Mouse (Mus musculus) kidney, embryonic 16.5 days (tissue): Measurements from ENCODE around the gene Fam213b. TPM values are rescaled to one million over a fixed set of nuclear protein-coding genes. Genes with fewer than 3 reads are reported as not detected.
A peak's percentile ranks its signal among the peaks of the same experiment; 100 is the strongest.

Experiments
- ATAC-seq: fragments of 200-750 bp; cut with Nextera tagmentation; 2 replicates; pipeline ENCODE4 v1.8.0; 2017; ENCODE audit warnings: moderate TSS enrichment; ENCODE audit not compliant: low FRiP score, low TSS enrichment
- H3K27ac ChIP-seq: fragments of 300-500 bp; sonication (generic); 2 replicates; pipeline ENCODE4 v1.5.1; 2014; ENCODE audit warnings: low read length
- H3K27me3 ChIP-seq: fragments of 300-500 bp; sonication (generic); 2 replicates; pipeline ENCODE4 v1.6.1; 2014; ENCODE audit warnings: low read length, control low read depth, mixed read lengths; ENCODE audit not compliant: insufficient read depth
- H3K36me3 ChIP-seq: fragments of 300-500 bp; sonication (generic); 2 replicates; pipeline ENCODE4 v1.6.1; 2014; ENCODE audit warnings: low read length, control low read depth, mixed read lengths; ENCODE audit not compliant: insufficient read depth
- H3K4me1 ChIP-seq: fragments of 300-500 bp; sonication (generic); 2 replicates; pipeline ENCODE4 v1.6.1; 2014; ENCODE audit warnings: low read length, control low read depth, mixed read lengths; ENCODE audit not compliant: insufficient read depth
- H3K4me2 ChIP-seq: fragments of 300-500 bp; sonication (generic); replicated peaks from 2 replicates; pipeline ENCODE4 v1.6.1; 2014; ENCODE audit warnings: low read depth, low read length
- H3K4me3 ChIP-seq: fragments of 300-500 bp; sonication (generic); 2 replicates; pipeline ENCODE4 v1.5.1; 2014; ENCODE audit warnings: mild to moderate bottlenecking, low read length
- H3K9ac ChIP-seq: fragments of 300-500 bp; sonication (generic); replicated peaks from 2 replicates; pipeline ENCODE4 v1.6.1; 2014; ENCODE audit warnings: low read length
- H3K9me3 ChIP-seq: fragments of 300-500 bp; sonication (generic); 2 replicates; pipeline ENCODE4 v1.6.1; 2016; ENCODE audit warnings: low read length, control low read depth
- WGBS: fragments of 180-500 bp; shearing (Covaris S2); extraction: QIAGEN DNeasy Blood & Tissue Kit; methylation state at CpG from one replicate; pipeline ENCODE4 v1.1.7; 2014; 5-methylcytosine and 5-hydroxymethylcytosine counted together
- polyA plus RNA-seq: library from polyadenylated mRNA; unstranded; fragments of >200 nt; fragmentation: Nextera tagmentation; extraction: Ambion mirVana; gene quantifications from 2 replicates; pipeline ENCODE4 v1.2.1, GENCODE M21; 2015

Fam213b gene
- polyA plus RNA-seq, result 39.1 and 42.2 TPM in 2 replicates

GRCm38 (mm10) chr4:154898506-154899446, at the start of gene Fam213b:
Gene Fam213b (minus strand): TSS chr4:154899135.
- Histone ChIP-seq H3K4me2 (peak within 1 kb of the TSS; percentile 91), H3K9me3 (no peaks in the 10 kb centered on the region), H3K4me1 (peaks cover 11% of the 10 kb centered on the region), H3K27ac (peak within 1 kb of the TSS; percentile 8; the same call in 1 of the 2 replicates), H3K9ac (peak within 1 kb of the TSS; percentile 75), H3K27me3 (no peaks in the 10 kb centered on the region), H3K36me3 (no peaks in the 10 kb centered on the region), H3K4me3 (peak within 1 kb of the TSS; percentile 60)
- 1% methylated on average over 43 of the region's 43 CpGs for WGBS
- peak; percentile 98 for ATAC-seq

GRCm38 (mm10) chr4:154948066-154948939, 49.4 kb upstream of the Fam213b start:
- peaks cover 48% of the 10 kb centered on the region for H3K27me3 ChIP-seq
- WGBS, result 53% methylated on average over 14 of the region's 14 CpGs
- H3K4me1 ChIP-seq, result peaks cover 17% of the 10 kb centered on the region
- H3K36me3 ChIP-seq, result no peaks in the 10 kb centered on the region
- H3K4me3 ChIP-seq, result no peak overlapping the region
- no peak overlapping the region for H3K27ac ChIP-seq
- H3K9ac ChIP-seq, result no peak overlapping the region
- no peaks in the 10 kb centered on the region for H3K9me3 ChIP-seq
- ATAC-seq, result no peak
- no peak overlapping the region for H3K4me2 ChIP-seq

GRCm38 (mm10) chr4:154946319-154946718, 47.4 kb upstream of the Fam213b start:
- Histone ChIP-seq H3K27me3 (peaks cover 28% of the 10 kb centered on the region), H3K4me1 (peaks cover 10% of the 10 kb centered on the region), H3K27ac (peak overlapping the region; percentile 69), H3K36me3 (no peaks in the 10 kb centered on the region), H3K9me3 (no peaks in the 10 kb centered on the region), H3K4me3 (peak overlapping the region; percentile 26), H3K4me2 (peak overlapping the region; percentile 58), H3K9ac (peak overlapping the region; percentile 56)
- 2% methylated on average over 8 of the region's 8 CpGs for WGBS
- peak; percentile 94 for ATAC-seq

- WGBS, result 20% methylated on average over 2 of the region's 2 CpGs
- H3K27me3 ChIP-seq, result peaks cover 11% of the 10 kb centered on the region
- no peak overlapping the region for H3K9ac ChIP-seq
- H3K4me1 ChIP-seq, result peaks cover 10% of the 10 kb centered on the region
- no peaks in the 10 kb centered on the region for H3K9me3 ChIP-seq
- H3K4me2 ChIP-seq, result no peak overlapping the region
- H3K36me3 ChIP-seq, result no peaks in the 10 kb centered on the region
- ATAC-seq, result peak; percentile 74; the same call in 1 of the 2 replicates
- no peak overlapping the region for H3K4me3 ChIP-seq
- H3K27ac ChIP-seq, result no peak overlapping the region
Observed at GRCm38 (mm10) chr4:154944121-154944590, 45.2 kb upstream of the Fam213b start.

- no peak overlapping the region for H3K9ac ChIP-seq
- H3K36me3 ChIP-seq, result no peaks in the 10 kb centered on the region
- H3K4me1 ChIP-seq, result peaks cover 10% of the 10 kb centered on the region
- H3K9me3 ChIP-seq, result no peaks in the 10 kb centered on the region
- no peak overlapping the region for H3K4me2 ChIP-seq
- H3K4me3 ChIP-seq, result no peak overlapping the region
- 90% methylated on average over 6 of the region's 6 CpGs for WGBS
- H3K27me3 ChIP-seq, result 0 out of 2 replicates have a peak, but pooled peaks cover 4% of the 10 kb centered on the region
- no peak overlapping the region for H3K27ac ChIP-seq
- no peak for ATAC-seq
Observed at GRCm38 (mm10) chr4:154943323-154944039, 44.5 kb upstream of the Fam213b start.

- H3K4me2 ChIP-seq, result no peak overlapping the region
- 77% methylated on average over 10 of the region's 10 CpGs for WGBS
- no peak overlapping the region for H3K27ac ChIP-seq
- H3K9ac ChIP-seq, result no peak overlapping the region
- no peaks in the 10 kb centered on the region for H3K27me3 ChIP-seq
- no peaks in the 10 kb centered on the region for H3K9me3 ChIP-seq
- H3K4me1 ChIP-seq, result peaks cover 10% of the 10 kb centered on the region
- H3K36me3 ChIP-seq, result no peaks in the 10 kb centered on the region
- no peak overlapping the region for H3K4me3 ChIP-seq
- no peak for ATAC-seq
Observed at GRCm38 (mm10) chr4:154942632-154943322, 43.8 kb upstream of the Fam213b start.

GRCm38 (mm10) chr4:154941831-154942230, 42.9 kb upstream of the Fam213b start:
- H3K4me3 ChIP-seq, result no peak overlapping the region
- no peaks in the 10 kb centered on the region for H3K9me3 ChIP-seq
- H3K27me3 ChIP-seq, result no peaks in the 10 kb centered on the region
- H3K4me2 ChIP-seq, result no peak overlapping the region
- H3K4me1 ChIP-seq, result peaks cover 10% of the 10 kb centered on the region
- H3K9ac ChIP-seq, result no peak overlapping the region
- 80% methylated on average over 5 of the region's 5 CpGs for WGBS
- no peaks in the 10 kb centered on the region for H3K36me3 ChIP-seq
- no peak overlapping the region for H3K27ac ChIP-seq
- ATAC-seq, result no peak

GRCm38 (mm10) chr4:154940156-154940555, 41.2 kb upstream of the Fam213b start:
- ATAC-seq, result no peak
- Histone ChIP-seq H3K27ac (no peak overlapping the region), H3K27me3 (no peaks in the 10 kb centered on the region), H3K4me1 (no peaks in the 10 kb centered on the region), H3K9me3 (no peaks in the 10 kb centered on the region), H3K4me2 (no peak overlapping the region), H3K4me3 (no peak overlapping the region), H3K36me3 (no peaks in the 10 kb centered on the region), H3K9ac (no peak overlapping the region)
- WGBS, result 85% methylated on average over 2 of the region's 2 CpGs

- Histone ChIP-seq H3K4me1 (no peaks in the 10 kb centered on the region), H3K9me3 (no peaks in the 10 kb centered on the region), H3K36me3 (no peaks in the 10 kb centered on the region), H3K4me3 (no peak overlapping the region), H3K27ac (no peak overlapping the region), H3K27me3 (no peaks in the 10 kb centered on the region), H3K4me2 (no peak overlapping the region), H3K9ac (no peak overlapping the region)
- 63% methylated on average over 1 of the region's 1 CpGs for WGBS
- ATAC-seq, result no peak
Observed at GRCm38 (mm10) chr4:154937746-154938145, 38.8 kb upstream of the Fam213b start.
